Mouse (Mus musculus) midbrain, embryonic 13.5 days (tissue): ENCODE data around the gene Klc1. TPM values are rescaled to one million over a fixed set of nuclear protein-coding genes. Genes with fewer than 3 reads are reported as not detected.
A peak's percentile ranks its signal among the peaks of the same experiment; 100 is the strongest.

Experiments
- ATAC-seq: fragments of 200-750 bp; cut with Nextera tagmentation; 2 replicates; pipeline ENCODE4 v1.8.0; 2017; ENCODE audit warnings: mild to moderate bottlenecking, moderate TSS enrichment, moderate library complexity
- H3K27ac ChIP-seq: fragments of 300-500 bp; sonication (generic); 2 replicates; pipeline ENCODE4 v1.5.1; 2015; ENCODE audit warnings: inconsistent platforms, mild to moderate bottlenecking, moderate library complexity
- H3K27me3 ChIP-seq: fragments of 300-500 bp; sonication (generic); 2 replicates; pipeline ENCODE4 v1.6.1; 2015; ENCODE audit warnings: mild to moderate bottlenecking, inconsistent platforms
- H3K36me3 ChIP-seq: fragments of 300-500 bp; sonication (generic); 2 replicates; pipeline ENCODE4 v1.6.1; 2015; ENCODE audit warnings: mild to moderate bottlenecking, inconsistent platforms
- H3K4me1 ChIP-seq: fragments of 300-500 bp; sonication (generic); replicated peaks from 2 replicates; pipeline ENCODE4 v1.6.1; 2015; ENCODE audit warnings: inconsistent platforms
- H3K4me2 ChIP-seq: fragments of 300-500 bp; sonication (generic); replicated peaks from 2 replicates; pipeline ENCODE4 v1.6.1; 2015; ENCODE audit warnings: moderate library complexity, mild to moderate bottlenecking, inconsistent platforms
- H3K4me3 ChIP-seq: fragments of 300-500 bp; sonication (generic); replicated peaks from 2 replicates; pipeline ENCODE4 v1.5.1; 2015; ENCODE audit warnings: mild to moderate bottlenecking, inconsistent platforms
- H3K9ac ChIP-seq: fragments of 300-500 bp; sonication (generic); replicated peaks from 2 replicates; pipeline ENCODE4 v1.6.1; 2015; ENCODE audit warnings: mild to moderate bottlenecking, inconsistent platforms
- H3K9me3 ChIP-seq: fragments of 300-500 bp; sonication (generic); 2 replicates; pipeline ENCODE4 v1.6.1; 2016; ENCODE audit warnings: mild to moderate bottlenecking, inconsistent platforms
- WGBS: fragments of 180-500 bp; shearing (Covaris S2); methylation state at CpG from one replicate; pipeline ENCODE4 v1.1.7; 2015; 5-methylcytosine and 5-hydroxymethylcytosine counted together
- polyA plus RNA-seq: library from polyadenylated mRNA; unstranded; fragments of >200 nt; fragmentation: Nextera tagmentation; extraction: Ambion mirVana; gene quantifications from 2 replicates; pipeline ENCODE4 v1.2.1, GENCODE M21; 2015

Klc1 gene
- polyA plus RNA-seq, 1 experiment from 2014 or later = 545 TPM

GRCm38 (mm10) chr12:111848300-111848798 is 89.7 kb downstream of the Klc1 start:
- peaks cover 1% of the 10 kb centered on the region; the same call in 1 of the 2 replicates for H3K36me3 ChIP-seq
- no peaks in the 10 kb centered on the region for H3K9me3 ChIP-seq
- no peaks in the 10 kb centered on the region for H3K4me1 ChIP-seq
- H3K27me3 ChIP-seq = no peaks in the 10 kb centered on the region
- ATAC-seq = no peak
- H3K4me3 ChIP-seq = no peak overlapping the region
- no peak overlapping the region for H3K4me2 ChIP-seq
- 77% methylated on average over 9 of the region's 9 CpGs for WGBS
- no peak overlapping the region for H3K9ac ChIP-seq
- no peak overlapping the region for H3K27ac ChIP-seq

GRCm38 (mm10) chr12:111851235-111851634 is 92.6 kb downstream of the Klc1 start:
- no peaks in the 10 kb centered on the region for H3K9me3 ChIP-seq
- H3K27me3 ChIP-seq = no peaks in the 10 kb centered on the region
- 0 out of 2 replicates have a peak overlapping the region, but pooled peaks have one; percentile 4 for H3K27ac ChIP-seq
- no peak overlapping the region for H3K4me2 ChIP-seq
- no peaks in the 10 kb centered on the region for H3K36me3 ChIP-seq
- WGBS = 60% methylated on average over 2 of the region's 2 CpGs
- H3K4me3 ChIP-seq = no peak overlapping the region
- H3K4me1 ChIP-seq = no peaks in the 10 kb centered on the region
- no peak for ATAC-seq
- no peak overlapping the region for H3K9ac ChIP-seq

GRCm38 (mm10) chr12:111851745-111852144 is 93.1 kb downstream of the Klc1 start:
- no peaks in the 10 kb centered on the region for H3K4me1 ChIP-seq

GRCm38 (mm10) chr12:111853011-111853436 is 94.4 kb downstream of the Klc1 start:
- Histone ChIP-seq H3K4me1 (no peaks in the 10 kb centered on the region), H3K4me3 (no peak overlapping the region), H3K9me3 (no peaks in the 10 kb centered on the region), H3K27ac (no peak overlapping the region), H3K4me2 (no peak overlapping the region), H3K36me3 (0 out of 2 replicates have a peak, but pooled peaks cover 1% of the 10 kb centered on the region), H3K9ac (no peak overlapping the region), H3K27me3 (no peaks in the 10 kb centered on the region)
- no peak for ATAC-seq
- WGBS = 74% methylated on average over 10 of the region's 10 CpGs

More at GRCm38 (mm10) chr12:111851745-111852144, 93.1 kb downstream of the Klc1 start:
- H3K36me3 ChIP-seq = no peaks in the 10 kb centered on the region
- H3K4me2 ChIP-seq = no peak overlapping the region
- no peak overlapping the region for H3K4me3 ChIP-seq
- H3K9ac ChIP-seq = no peak overlapping the region
- ATAC-seq = no peak
- WGBS = 73% methylated on average over 5 of the region's 5 CpGs
- 0 out of 2 replicates have a peak overlapping the region, but pooled peaks have one; percentile 4 for H3K27ac ChIP-seq
- no peaks in the 10 kb centered on the region for H3K27me3 ChIP-seq
- no peaks in the 10 kb centered on the region for H3K9me3 ChIP-seq

DNA sequence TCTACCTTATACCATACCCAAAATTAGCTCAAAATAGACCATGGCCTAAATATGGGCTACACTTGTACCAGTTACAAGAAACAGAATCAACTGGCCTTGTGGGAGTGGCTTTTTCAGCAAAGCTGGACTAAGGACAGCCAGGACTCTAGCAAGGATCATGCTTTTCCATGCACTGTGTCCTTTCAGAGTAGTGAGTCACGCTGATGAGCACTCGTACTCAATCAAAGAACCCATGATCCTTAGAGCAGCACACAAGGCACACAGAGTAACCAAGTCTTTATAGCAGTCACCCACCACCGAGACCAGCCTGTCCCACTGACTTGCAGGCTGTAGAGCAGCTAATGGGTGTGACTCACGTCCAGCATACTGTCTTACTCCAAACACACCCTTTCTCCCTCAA is 94.9 kb downstream of the Klc1 start:
- Histone ChIP-seq H3K36me3 (0 out of 2 replicates have a peak, but pooled peaks cover 3% of the 10 kb centered on the region), H3K4me1 (no peaks in the 10 kb centered on the region), H3K27me3 (no peaks in the 10 kb centered on the region), H3K9ac (no peak overlapping the region), H3K4me3 (no peak overlapping the region), H3K4me2 (no peak overlapping the region), H3K9me3 (no peaks in the 10 kb centered on the region), H3K27ac (no peak overlapping the region)
- ATAC-seq = no peak
- WGBS = 81% methylated on average over 4 of the region's 4 CpGs

DNA sequence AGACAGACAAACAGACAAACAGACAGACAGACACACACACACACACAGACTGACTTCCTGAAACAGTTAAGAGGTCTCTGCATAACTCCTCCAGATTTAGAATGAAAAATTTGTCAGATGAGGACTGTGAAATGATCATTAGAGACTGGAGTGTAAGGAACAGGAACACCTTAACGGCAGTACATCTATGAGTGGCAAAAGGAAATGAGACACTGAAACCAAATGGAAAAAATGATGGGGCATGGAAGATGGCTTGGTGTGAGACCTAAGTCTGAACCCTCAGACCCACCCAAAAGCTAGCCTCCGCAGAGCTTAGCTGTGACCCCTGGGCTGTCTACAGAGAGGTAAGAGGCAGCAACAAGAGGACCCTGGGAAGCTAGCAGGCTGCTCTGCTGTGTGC is 96.8 kb downstream of the Klc1 start:
- H3K27ac ChIP-seq = no peak overlapping the region
- ATAC-seq = no peak
- no peak overlapping the region for H3K4me2 ChIP-seq
- H3K4me1 ChIP-seq = no peaks in the 10 kb centered on the region
- WGBS = 83% methylated on average over 2 of the region's 2 CpGs
- no peaks in the 10 kb centered on the region for H3K27me3 ChIP-seq
- H3K9me3 ChIP-seq = 0 out of 2 replicates have a peak, but pooled peaks cover 3% of the 10 kb centered on the region
- no peak overlapping the region for H3K4me3 ChIP-seq
- H3K36me3 ChIP-seq = peaks cover 3% of the 10 kb centered on the region; the same call in 1 of the 2 replicates
- no peak overlapping the region for H3K9ac ChIP-seq

Other genes starting within 250 kb of the Klc1 start
- 593 and 657 TPM in 2 replicates for gene Eif5, start 220.8 kb upstream of the Klc1 start, polyA plus RNA-seq
- 49.2 and 57.2 TPM in 2 replicates for gene Mark3, start 184.3 kb upstream of the Klc1 start, polyA plus RNA-seq
- gene Ckb, start 86.5 kb upstream of the Klc1 start, polyA plus RNA-seq = 1,952 and 2,005 TPM in 2 replicates
- gene Trmt61a, start 80.7 kb upstream of the Klc1 start, polyA plus RNA-seq = 9.0 and 9.4 TPM in 2 replicates
- gene Bag5, start 45.6 kb upstream of the Klc1 start, polyA plus RNA-seq = 63.9 and 68.2 TPM in 2 replicates
- gene Apopt1, start 45.6 kb upstream of the Klc1 start, polyA plus RNA-seq = 59.5 and 59.6 TPM in 2 replicates
- 3.9 and 4.4 TPM in 2 replicates for gene Xrcc3, start 55.0 kb downstream of the Klc1 start, polyA plus RNA-seq
- gene Zfyve21, start 55.3 kb downstream of the Klc1 start, polyA plus RNA-seq = 34.7 and 36.6 TPM in 2 replicates
- gene Ppp1r13b, start 149.3 kb downstream of the Klc1 start, polyA plus RNA-seq = 17.8 and 19.7 TPM in 2 replicates
- 697 and 714 TPM in 2 replicates for gene Atp5mpl, start 208.1 kb downstream of the Klc1 start, polyA plus RNA-seq
- gene Tdrd9, start 212.7 kb downstream of the Klc1 start, polyA plus RNA-seq = 0.23 and 0.58 TPM in 2 replicates
- not detected in 2 replicates for gene Rd3l, start 222.5 kb downstream of the Klc1 start, polyA plus RNA-seq